Mouse (Mus musculus) left cerebral cortex, adult 9 months (tissue): Measurements from ENCODE around the gene Slc39a11.

Experiments
- DNase-seq, 2 experiments: peaks; one replicate each; pipeline ENCODE4 v3.0.0; 2022; ENCODE audit warnings: low spot score in 2 of 2

Slc39a11 gene

DNA sequence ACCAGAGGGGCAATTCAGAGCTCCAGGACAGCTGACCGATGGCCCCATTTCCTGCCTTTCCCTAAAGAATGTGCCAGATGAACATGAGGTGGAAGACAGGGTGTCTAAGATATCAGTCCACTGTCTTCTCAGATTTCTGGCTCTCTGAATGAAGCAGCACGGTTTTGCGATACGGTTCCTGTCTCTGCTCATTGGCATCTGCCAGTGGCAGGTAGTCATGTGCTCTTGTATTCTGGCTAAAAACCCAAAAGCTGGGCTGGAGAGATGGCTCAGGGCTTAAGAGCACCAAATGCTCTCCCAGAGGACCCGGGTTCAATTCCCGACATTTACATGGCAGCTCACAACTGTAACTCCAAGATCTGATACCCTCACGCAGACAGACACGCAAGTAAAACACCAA is 108.8 kb downstream of the Slc39a11 start:
- DNase-seq: no peak

DNA sequence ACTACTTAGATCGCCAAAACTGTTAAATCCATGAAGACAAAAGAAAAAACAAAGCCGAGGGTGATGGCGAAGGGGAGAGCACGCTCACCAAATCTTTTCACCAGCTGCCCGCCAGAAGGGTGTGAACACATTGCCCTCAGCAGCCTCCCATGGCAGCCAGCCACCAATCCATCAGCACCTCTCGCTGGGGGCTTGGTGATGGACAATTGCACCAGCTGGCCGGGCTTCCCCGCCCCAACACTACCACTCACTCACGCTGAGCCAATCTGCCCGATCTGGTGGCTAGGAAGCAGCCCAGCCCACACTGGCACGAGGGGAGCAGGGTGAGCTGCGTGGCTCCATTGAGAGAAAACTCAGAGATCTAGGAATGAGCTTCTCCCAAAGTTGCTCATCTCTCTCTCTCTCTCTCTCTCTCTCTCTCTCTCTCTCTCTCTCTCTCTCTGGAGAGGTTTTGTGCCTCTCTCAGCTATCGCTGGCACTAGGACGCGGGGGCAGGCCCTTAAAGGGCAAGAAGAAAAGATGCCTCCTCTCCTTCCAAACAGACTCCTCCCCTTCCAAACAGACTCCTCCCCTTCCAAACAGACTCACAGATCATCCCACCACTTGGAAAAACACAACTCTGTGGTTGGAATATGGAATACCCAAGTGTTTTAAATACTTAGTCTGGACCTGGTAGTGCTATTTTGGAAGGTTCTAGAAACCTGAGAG is 110.2 kb downstream of the Slc39a11 start:
- peak in 1 of 2 experiments; percentile 30 for DNase-seq

DNA sequence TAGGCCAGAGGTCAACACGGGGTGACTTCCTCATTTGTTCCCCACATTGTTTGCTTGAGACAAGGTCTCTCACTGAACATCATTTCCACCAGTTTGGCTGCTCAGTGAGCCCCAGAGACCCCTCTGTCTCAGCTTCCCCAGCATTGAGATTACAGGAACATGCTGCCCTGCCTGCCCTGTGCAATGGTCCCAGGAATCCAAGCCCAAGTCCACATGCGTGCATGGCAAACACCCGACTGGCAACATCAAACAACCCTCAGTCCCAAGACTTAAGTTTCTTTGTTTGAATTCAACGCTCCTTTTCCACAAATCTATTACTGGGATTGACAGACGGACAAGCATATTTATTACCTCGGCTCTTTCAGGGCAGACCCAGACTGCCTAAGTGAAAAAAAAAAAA is 110.8 kb downstream of the Slc39a11 start:
- DNase-seq: no peak

DNA sequence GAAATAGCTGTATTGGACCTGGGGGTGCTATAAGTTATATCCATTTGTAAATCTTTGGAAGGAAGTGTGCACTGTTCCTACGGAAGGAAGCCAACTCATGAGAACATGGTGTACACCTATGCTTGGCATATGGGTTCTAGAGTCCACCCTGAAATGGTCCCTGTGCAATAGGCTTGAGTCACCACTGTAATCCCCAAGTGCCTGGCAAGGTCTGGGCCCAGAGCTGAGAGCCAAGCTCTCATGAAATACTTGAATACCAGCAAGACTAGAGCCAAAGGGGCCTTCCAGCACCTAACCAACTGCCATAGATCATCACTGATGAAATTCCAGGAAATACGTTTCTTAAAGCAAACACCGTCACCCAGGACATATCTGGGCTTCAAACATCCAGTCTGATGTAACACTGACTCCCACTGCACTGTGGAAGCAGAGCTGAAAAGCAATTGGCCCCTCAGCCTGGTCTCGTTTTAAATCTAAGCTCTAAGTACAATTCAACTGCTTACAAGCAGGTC is 111.4 kb downstream of the Slc39a11 start:
- DNase-seq: no peak

DNA sequence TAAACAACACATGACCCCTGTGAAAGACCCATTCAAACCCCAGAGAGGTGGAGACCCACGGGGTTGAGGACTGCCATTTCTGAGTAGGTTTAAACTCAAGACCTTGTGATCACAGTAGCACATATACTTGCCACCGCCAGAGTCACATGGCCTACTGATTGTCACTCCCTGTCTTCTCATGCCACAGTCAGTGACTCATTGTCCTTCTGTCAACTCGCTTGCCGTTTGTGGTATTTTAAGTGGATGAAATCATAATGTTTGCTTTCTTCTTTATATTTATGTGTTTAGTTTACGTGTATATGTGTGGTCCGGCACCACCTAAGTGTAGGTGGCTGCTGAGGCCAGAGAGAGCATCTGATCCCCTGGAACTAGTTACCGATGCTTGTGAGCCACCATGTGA is 112.2 kb downstream of the Slc39a11 start:
- no peak for DNase-seq

DNA sequence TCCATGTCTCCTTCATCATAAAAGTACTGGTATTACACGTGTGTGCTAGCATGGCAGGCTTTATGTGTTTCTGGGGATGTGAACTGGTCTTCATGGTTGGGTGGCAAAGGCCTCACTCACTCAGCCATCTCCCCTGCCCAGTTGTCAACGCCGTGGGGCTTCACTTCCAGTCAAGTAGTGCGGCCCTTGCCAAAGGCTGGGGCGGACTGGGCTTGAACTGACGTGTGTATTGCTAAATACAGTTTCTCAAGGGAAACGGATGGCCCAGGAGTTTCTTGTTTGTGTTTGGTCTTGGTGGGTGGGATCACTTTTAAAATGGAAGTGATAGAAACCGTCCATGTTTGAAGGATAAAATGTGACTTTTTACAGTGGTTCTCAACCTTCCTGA is 112.7 kb downstream of the Slc39a11 start:
- DNase-seq: no peak

DNA sequence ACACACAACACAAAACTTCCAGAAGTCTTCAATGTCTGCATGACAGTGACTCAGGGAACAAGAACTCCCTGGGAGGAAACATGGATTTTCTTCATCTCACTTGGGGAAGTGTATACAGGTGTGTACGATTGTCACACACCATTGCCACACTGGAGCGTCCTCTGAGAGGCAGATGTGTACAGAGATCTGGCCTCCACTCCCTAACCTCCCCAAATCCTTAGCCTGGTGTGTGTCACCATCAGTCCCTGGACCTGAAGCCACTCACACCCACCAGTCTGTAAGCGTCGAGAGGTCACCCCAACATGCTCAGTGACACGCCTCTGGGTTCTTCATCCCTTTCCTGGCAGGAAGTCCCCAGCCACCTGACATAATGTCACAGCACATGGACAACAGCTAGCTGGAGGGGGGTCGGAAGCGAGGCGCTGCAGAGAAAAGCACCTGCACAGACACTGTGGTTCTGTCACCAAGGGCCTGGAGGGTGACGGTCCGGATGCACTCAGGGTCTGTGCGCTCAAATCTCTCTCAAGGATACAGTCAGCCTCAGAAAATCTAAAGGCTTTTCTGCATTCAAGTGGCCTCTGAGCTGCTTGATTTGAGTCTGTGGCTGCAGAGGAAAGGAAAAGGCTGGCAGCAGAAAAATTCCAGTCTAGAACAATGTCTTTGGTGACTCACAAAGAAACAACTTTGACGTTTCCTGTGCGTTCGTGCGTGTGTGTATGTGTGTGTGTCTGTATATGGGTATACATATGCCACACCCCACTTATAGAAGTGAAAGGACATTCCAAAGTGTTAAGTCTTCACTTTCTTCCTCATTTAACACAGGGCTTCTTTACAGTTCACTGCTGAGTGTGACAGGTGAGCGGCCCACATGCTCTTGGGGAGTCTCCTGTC is 113.3 kb downstream of the Slc39a11 start:
- no peak for DNase-seq

DNA sequence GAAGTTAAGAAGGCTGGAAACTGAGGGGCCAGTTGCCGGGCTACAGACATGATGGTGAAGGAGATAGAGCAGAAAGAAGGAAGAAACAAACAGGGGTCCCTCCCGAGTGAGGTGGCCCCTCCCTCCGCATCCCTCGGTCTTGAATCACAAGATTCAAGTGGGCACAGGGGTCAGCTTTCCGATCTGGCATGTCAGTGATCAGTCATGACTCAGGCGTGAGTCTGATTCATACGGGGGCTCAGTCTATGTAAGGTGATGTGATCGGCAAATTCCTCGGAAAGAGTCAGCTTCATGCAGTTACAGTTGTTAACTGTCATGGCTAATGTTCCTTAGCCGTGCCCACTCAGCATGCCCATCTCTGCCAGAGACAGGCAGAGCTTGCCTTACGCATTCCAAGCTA is 115.5 kb downstream of the Slc39a11 start:
- DNase-seq: no peak

DNA sequence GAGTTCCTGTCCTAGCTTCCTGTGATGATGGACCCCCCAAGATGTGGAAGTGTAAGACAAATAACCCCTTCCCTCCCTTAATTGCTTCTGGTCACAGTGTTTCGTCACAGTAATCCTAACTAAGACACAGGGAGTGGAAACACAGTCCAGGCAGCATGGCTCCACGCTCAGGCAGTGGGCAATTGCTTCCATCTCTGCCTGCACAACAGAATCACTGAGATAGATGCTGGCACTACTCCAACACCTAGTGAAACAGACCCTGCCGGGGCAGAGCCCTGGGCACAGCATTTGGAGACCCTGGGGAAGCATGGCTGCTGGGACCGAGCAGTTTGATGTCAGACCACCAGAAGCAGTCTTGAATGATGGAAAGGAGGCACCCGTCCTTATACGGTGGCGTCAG is 115.9 kb downstream of the Slc39a11 start:
- DNase-seq: no peak

DNA sequence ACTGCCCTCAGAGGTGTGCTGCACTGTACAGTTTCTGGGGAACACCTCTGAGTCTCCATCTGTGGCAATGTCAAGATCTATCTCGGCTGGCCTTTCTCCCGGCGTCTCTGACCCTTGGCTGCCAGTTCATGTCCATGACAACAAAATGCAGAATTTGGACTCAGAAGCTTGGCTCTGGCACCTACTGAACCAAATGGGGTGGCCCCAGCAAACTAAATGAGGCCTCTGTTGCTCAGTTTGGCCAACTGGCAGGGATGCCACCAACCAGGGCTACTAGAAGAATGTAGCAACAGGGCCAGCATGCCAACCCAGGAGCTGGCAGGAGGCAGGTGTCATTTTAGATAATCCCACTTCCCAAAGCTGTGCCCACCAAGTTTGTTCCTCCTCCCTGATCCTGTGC is 121.5 kb downstream of the Slc39a11 start:
- no peak for DNase-seq

DNA sequence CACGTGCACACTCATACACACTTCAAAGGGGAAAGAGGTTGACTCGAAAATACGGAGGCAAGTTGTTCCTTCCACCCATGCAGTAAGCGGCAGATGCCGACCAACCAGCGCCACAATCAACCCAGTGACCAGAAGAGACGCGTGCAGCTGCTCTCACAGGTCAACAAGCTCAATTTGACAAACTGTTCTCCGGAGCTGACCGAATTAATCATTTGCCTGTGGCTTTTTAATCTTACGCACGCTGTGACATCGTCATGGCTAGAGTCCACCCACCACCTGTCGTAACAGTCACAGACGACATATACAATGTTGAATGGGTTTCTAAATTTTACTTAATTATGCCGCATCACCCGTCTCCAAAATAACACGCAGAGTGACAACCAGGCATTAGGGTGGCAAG is 124.1 kb downstream of the Slc39a11 start:
- DNase-seq: no peak

DNA sequence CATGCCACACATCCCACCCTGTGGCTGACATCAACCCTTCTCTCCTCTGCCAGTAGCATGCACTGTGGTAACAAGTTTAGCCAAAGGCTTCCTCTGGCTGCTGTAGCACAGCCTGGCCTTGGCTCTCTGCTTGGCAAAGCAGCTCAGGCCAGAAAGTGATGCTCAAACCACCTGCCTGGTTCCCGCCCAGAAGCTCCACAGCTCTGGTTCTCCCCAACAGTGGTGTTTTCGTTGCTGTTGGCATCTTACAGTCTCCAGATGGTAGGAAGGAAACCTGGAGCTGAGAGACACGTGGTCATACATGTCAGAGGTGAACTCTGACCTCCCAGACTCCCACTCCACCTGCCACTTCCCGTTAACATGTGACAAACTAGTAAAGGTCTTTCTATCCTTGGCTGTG is 127.2 kb downstream of the Slc39a11 start:
- DNase-seq: no peak

DNA sequence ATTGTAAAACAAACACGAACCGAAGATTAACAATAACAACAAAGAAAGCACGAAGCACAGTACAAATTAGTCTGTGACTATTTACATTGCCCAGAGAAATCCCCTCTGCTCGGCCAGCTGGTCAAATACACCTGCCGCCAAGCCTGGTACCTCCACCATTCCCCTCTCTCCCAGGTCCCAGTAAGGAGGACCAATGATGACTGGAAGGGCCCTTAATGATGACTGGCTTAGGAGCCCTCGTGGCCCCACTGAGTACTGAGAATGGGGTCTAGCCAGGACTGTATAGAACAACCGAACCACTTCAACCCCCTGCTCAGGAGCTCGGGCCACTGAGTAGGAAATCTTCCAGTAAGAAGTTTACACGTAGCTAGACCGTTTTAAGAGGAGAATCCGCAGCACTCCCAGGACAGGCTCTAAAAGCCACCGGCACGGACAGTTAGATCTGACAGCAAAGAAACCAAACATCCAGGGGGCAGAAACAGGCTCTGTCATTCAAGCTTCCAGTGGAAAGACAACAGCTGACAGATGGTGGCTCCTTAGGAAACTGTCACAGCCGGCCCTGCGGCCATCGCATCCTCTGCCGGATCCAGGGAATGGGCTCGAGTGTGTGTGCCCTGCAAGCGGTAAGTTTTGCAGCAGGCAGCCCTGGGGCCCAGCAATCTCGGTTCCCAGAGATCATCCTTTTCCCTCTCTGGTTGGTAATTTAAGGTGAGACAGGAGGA is 128.2 kb downstream of the Slc39a11 start:
- DNase-seq: no peak

DNA sequence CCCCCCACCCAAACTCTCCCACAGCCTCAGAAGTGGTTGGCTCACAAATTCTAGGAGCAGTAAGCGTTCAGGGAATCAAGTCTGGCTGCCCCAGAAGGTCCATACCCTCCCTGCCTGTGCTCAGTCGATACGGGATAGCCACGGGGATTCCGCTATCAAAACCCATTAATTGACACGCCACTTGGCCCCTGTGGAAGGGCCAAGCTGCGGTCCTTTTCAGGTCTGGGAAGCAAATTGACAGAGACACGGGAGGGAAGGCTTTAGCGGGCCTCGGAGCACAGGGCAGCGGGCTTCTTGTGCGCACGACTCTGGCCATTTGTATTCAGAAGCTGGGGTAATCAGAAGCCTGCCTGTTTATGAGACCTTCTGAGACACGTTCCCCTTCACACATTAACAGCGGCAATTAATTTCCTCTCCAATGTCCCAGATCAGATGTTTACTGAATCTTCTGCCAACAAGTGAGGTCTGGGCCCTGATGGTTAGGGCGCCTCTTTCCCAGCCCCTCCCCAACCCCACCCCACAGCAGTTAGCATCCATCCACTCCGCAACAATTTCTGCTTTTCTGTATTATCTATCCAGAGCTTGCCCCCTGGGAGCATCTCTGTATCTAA is 128.9 kb downstream of the Slc39a11 start:
- no peak for DNase-seq

DNA sequence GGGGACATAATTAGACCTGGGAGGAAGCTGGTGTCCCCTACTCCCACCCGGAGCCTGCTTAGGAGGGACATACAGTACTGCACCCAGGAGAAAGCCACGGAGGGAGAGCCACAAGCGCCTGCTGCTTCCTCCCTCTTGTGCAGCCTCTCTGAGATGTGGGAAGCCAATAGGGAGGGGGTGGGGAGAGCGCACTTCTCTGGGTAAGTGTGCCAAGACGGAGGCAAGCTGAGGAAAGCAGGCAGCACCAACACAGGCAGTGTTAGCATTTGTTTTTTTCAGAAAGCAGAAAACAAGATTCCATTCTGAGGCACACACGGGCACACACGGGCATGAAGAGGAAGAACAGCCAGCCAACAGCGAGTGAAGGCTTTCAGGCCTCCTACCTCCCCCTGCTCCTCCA is 129.5 kb downstream of the Slc39a11 start:
- peak in 1 of 2 experiments; percentile 35 for DNase-seq

DNA sequence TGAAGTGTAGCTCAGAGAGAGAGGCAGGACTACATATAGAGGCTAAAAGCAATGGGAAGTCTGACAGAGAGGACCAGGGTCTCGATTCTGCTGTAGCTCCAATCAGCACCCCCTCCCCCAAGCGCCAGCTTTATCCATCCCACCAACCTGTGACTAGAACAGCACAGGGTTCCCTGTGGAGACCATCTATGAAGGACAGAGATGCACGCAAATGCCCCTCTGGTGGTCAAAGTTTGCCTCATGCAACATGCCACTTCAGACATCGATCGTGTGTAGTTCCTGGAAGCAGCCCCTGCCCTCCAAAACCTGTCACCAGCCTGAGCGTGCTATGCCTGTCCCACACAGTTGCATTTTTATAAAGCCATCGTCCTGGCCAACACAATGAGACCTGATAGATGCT is 129.9 kb downstream of the Slc39a11 start:
- no peak for DNase-seq

DNA sequence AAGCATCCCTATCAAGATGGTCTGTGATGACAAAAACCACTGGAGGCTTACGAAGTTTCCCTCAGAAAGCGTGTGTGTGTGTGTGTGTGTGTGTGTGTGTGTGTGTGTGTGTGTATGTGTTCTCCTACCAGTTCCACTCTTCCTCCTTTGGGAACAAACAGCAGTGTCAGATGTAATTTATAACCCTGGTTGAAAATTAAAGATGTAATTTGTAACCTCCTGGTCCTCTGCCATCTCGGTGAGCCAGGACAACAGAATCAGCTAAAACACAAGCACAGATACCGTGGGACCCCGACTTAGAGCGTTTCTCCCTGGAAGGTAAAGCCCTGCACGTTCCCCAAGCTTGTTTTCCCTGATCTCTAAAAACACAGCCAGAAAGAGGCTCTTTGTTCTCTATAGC is 131.7 kb downstream of the Slc39a11 start:
- DNase-seq: no peak

DNA sequence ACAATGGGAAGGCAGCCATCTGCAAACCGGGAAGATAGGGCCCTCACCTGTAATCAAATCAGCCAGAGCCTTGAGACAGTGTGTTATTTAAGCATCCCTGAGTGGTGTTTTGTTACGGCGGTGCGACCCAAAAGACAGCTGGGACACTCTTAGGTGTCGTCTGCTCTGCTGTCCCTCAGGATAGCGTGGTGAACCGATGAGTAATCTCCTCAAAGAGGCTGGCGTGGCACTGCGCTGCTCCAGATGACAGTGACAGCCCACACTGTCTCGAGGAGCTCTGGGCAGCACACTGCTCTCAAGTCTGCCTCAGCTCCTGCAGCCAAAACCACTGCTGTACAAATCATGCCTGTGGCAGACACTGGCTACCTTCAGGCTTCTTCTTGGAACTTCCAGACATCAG is 133.7 kb downstream of the Slc39a11 start:
- DNase-seq: peak in 1 of 2 experiments; percentile 35

DNA sequence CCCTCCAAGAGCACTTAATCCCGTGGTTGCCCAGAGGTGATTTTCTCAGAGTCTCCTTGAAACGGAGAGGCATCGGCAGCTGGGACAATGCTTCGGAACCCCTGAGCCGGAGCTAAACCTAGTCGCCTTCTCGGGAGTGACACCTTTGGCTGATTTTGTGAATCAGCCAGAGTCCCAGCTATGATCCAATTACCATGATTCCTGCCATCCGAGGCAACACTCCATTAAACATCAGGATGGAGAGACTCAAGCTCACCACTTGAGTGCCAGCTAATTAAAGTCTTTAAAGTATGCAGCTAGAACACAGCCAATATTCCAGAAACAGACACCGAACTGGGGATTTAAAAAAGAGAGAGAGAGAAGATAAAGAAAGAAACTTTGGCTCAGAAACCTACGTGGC is 136.9 kb downstream of the Slc39a11 start:
- DNase-seq: no peak

DNA sequence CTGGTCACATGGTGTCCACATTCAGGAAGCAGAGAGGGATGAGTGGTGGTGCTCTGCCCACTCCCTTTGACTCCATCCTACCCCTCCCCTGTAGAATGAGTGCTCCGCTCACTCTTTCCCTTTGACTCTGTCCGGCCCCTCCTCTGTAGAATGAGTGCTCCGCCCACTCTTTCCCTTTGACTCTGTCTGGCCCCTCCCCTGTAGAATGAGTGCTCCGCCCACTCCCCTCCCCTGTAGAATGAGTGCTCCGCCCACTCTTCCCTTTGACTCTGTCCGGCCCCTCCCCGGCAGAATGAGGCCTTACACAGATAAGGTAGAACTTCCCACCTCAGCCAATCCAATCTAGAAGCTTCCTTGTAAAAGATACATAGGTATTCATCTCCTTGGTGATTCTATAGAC is 137.7 kb downstream of the Slc39a11 start:
- DNase-seq: no peak

DNA sequence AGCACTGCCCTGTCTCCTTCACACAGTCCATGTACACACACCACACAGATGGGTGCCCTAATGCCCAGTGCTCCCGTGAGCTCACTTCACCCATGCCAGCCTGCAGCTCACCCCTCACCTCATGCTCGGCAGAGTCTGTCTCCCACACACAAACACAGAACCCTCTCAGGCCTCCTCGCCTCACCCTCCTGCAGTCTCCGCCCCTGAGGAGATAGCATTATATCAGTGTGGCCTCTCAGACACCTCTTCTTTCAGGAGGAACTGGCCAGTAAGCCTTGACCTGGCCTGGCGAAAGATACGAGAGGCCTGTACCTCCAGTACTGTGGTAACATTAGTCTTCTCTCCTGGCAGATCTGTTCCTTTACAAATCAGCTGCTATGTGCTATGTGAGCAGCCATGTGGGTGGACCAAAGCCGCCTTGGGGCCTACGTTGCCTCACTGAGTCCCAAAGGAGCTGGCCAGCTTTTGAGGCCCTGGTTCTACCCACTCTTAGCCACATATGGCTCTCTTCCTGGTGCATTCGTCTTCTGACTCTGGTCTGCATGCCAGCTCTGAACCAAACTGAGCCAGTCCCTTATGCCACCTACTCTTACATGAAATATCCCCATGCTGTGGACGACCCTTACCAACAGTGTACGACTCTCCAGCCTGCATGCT is 138.8 kb downstream of the Slc39a11 start:
- no peak for DNase-seq
